Mouse (Mus musculus) heart, embryonic 15.5 days (tissue): Measurements from ENCODE around the gene Vav3. TPM values are rescaled to one million over a fixed set of nuclear protein-coding genes. Genes with fewer than 3 reads are reported as not detected.

Experiments used
- ATAC-seq: fragments of 200-750 bp; cut with Nextera tagmentation; replicated peaks from 2 replicates; pipeline ENCODE4 v1.8.0; 2017; ENCODE audit warnings: low read depth, moderate TSS enrichment; ENCODE audit not compliant: insufficient number of reproducible peaks, insufficient read depth, low FRiP score
- H3K27ac ChIP-seq: fragments of 300-500 bp; sonication (generic); 2 replicates; pipeline ENCODE4 v1.5.1; 2015; ENCODE audit warnings: mild to moderate bottlenecking, inconsistent platforms
- H3K27me3 ChIP-seq: fragments of 300-500 bp; sonication (generic); 2 replicates; pipeline ENCODE4 v1.6.1; 2015; ENCODE audit warnings: inconsistent platforms
- H3K36me3 ChIP-seq: fragments of 300-500 bp; sonication (generic); 2 replicates; pipeline ENCODE4 v1.6.1; 2015; ENCODE audit warnings: mild to moderate bottlenecking, inconsistent platforms
- H3K4me1 ChIP-seq: fragments of 300-500 bp; sonication (generic); replicated peaks from 2 replicates; pipeline ENCODE4 v1.6.1; 2015; ENCODE audit warnings: inconsistent platforms
- H3K4me2 ChIP-seq: fragments of 300-500 bp; sonication (generic); 2 replicates; pipeline ENCODE4 v1.6.1; 2015; ENCODE audit warnings: inconsistent platforms, mild to moderate bottlenecking, moderate library complexity
- H3K4me3 ChIP-seq: fragments of 300-500 bp; sonication (generic); 2 replicates; pipeline ENCODE4 v1.5.1; 2015; ENCODE audit warnings: mild to moderate bottlenecking, inconsistent platforms
- H3K9ac ChIP-seq: fragments of 300-500 bp; sonication (generic); 2 replicates; pipeline ENCODE4 v1.6.1; 2015; ENCODE audit warnings: mild to moderate bottlenecking, inconsistent platforms
- H3K9me3 ChIP-seq: fragments of 300-500 bp; sonication (generic); replicated peaks from 2 replicates; pipeline ENCODE4 v1.6.1; 2016; ENCODE audit warnings: inconsistent platforms
- WGBS: fragments of 180-500 bp; shearing (Covaris S2); methylation state at CpG from one replicate; pipeline ENCODE4 v1.1.7; 2015; ENCODE audit warnings: mixed read lengths; 5-methylcytosine and 5-hydroxymethylcytosine counted together
- polyA plus RNA-seq: library from polyadenylated mRNA; unstranded; fragments of >200 nt; fragmentation: Nextera tagmentation; extraction: Ambion mirVana; gene quantifications from 2 replicates; pipeline ENCODE4 v1.2.1, GENCODE M21; 2015

Vav3 gene
- polyA plus RNA-seq, 1 experiment from 2014 or later: 7.4 TPM

DNA sequence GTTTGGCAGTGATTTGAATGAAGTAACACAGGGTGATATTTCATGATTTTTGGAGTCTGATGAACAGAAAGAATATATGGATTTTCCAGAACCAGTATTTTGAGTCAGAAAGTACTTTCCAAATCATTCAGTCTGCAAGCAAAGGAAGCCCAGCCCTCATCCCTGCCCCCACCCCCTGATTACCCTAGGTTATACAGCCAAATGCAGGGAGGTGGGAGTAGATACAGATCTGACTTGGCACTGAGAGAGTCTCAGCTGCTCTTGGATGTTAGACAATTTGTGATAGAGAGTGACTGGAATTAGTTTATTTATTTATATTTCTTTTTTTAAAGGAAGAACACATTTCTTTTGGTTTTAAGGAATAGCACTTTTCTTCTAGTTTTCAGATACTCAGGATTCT is 18.2 kb upstream of the Vav3 start:
- no peak overlapping the region for H3K27ac ChIP-seq
- no peak for ATAC-seq
- no peak overlapping the region for H3K9ac ChIP-seq
- H3K36me3 ChIP-seq: no peaks in the 10 kb centered on the region
- no peaks in the 10 kb centered on the region for H3K27me3 ChIP-seq
- H3K9me3 ChIP-seq: no peaks in the 10 kb centered on the region
- H3K4me2 ChIP-seq: no peak overlapping the region
- H3K4me1 ChIP-seq: peaks cover 3% of the 10 kb centered on the region; the same call in 1 of the 2 replicates
- H3K4me3 ChIP-seq: no peak overlapping the region

DNA sequence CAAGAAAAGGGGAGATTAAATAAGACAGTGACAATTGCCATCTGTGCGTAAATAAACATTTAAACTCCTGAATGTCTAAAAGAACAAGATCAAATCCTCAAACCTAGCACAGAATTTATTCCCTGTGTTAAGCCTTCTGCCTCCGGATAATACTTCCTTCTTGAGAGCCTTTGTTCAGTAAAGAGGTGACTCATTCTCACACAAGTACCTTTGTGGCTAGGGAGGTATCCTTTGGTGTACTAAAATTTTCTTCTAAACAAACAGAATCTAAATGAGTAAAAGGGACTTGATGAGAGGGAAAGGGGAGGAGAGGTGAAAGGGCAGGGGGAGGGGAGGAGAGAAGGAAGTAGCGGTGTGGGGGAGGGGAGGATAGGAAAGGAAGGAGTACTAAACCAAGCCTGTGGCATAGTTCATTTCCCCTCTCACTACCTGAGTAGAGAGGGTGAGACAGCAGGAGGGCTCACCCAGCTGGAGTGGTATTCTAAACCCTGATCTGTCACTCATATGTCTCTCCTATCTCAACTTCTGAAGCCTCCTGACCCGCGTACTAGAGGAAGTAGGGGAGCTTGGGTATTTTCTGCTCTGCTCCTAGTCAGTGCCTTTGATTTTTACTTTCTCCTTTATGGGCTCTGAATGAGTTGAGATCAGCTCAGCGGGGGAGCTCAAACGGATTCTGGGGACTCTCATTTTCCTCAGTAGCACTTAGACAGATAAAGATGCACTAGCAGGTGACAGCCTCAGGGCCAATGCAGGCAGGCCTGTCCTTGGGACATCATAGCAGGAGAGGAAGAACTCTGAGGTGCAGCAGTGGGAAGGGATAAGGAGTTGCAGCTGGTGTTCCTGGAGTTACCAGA is 16.8 kb upstream of the Vav3 start:
- Histone ChIP-seq H3K27me3 (no peaks in the 10 kb centered on the region), H3K36me3 (no peaks in the 10 kb centered on the region), H3K4me3 (no peak overlapping the region), H3K9ac (no peak overlapping the region), H3K4me2 (no peak overlapping the region), H3K4me1 (peaks cover 3% of the 10 kb centered on the region; the same call in 1 of the 2 replicates), H3K9me3 (no peaks in the 10 kb centered on the region), H3K27ac (no peak overlapping the region)
- no peak for ATAC-seq
- WGBS: 46% methylated on average over 7 of the region's 7 CpGs

DNA sequence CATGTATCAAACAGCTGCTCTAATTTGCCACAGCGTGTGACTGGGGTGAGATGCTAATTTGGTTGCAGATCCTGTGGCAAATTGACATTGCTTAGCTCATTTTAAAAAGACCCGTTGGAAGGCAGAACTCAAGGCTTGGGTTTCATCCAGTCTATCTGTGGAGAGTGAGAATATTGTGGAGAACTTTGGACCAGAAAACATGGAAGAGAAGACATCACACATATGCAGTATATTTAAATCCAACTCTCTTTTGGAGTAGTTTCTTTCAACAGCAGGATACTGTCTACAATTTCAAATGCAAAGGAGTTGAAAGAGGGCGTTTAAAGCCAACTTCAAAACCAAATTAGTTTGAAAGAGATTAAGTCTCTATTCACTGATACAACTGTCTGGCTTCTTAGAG is 13.3 kb upstream of the Vav3 start:
- no peak for ATAC-seq
- H3K9me3 ChIP-seq: no peaks in the 10 kb centered on the region
- no peaks in the 10 kb centered on the region for H3K36me3 ChIP-seq
- H3K27ac ChIP-seq: no peak overlapping the region
- WGBS: 64% methylated on average over 3 of the region's 3 CpGs
- no peak overlapping the region for H3K9ac ChIP-seq
- no peaks in the 10 kb centered on the region for H3K27me3 ChIP-seq
- H3K4me2 ChIP-seq: no peak overlapping the region
- peaks cover 3% of the 10 kb centered on the region; the same call in 1 of the 2 replicates for H3K4me1 ChIP-seq
- no peak overlapping the region for H3K4me3 ChIP-seq

DNA sequence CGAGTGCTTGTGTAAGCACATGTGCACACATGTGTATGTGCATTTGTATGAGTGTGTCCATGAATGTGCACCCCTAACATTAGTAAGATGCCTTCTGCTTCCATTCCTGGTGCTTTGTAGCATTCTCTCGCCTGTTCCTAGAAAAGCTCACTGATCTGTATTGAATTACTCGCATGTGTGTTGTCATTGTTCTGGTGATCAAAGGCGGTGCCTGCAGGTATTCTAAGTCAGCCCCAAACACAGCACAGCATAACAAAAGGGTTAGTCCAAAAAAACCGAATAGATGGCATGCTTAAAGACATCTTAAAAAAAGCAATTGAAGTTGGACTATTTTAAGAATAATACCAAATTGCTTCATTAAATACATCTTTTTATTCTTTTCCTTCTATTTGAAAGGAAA is 7.7 kb upstream of the Vav3 start:
- no peak for ATAC-seq

DNA sequence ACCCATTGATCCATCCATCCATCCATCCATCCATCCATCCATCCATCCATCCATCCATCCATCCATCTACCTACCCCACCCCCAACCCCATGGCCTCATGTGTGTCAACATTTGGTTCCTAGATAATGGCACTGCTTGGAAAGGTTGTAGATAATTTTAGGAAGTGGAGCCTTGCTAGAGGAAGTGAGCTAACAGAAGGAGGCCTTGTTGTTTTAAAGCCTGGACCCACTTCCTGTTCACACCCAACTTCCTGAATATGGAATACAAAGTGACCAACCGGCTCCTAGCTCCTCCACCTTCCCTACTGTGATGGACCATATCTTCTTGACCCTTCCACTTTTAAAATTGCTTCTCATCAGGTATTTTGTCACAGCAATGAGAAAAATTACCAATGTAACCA is 5.0 kb upstream of the Vav3 start:
- no peak overlapping the region for H3K9ac ChIP-seq
- WGBS: 57% methylated on average over 1 of the region's 1 CpGs
- ATAC-seq: no peak

More for the DNA sequence above, 7.7 kb upstream of the Vav3 start:
- Histone ChIP-seq H3K4me3 (no peak overlapping the region), H3K4me1 (no peaks in the 10 kb centered on the region), H3K27me3 (no peaks in the 10 kb centered on the region), H3K9me3 (no peaks in the 10 kb centered on the region), H3K4me2 (no peak overlapping the region), H3K36me3 (no peaks in the 10 kb centered on the region), H3K27ac (no peak overlapping the region), H3K9ac (no peak overlapping the region)
- WGBS: 73% methylated on average over 5 of the region's 5 CpGs

DNA sequence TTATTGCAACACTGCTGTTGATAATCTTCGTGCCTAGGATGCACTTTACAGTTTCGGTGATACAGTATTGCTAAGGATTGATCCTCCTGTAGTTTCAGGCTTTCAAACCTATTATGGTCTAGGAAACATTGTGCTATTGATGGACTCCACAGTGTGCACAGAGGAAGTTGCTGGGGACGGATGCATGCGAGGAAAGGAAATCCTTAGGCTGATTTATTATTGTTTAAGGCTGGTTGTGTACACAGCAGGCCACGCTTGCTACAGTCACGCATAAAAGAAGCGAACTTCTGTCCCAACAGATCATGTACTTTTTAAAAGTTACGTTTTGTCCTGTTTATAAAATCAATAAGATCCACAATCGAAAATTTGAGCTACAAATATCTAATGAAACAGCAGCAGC is 1.2 kb upstream of the Vav3 start:
- ATAC-seq: no peak
- Histone ChIP-seq H3K9me3 (no peaks in the 10 kb centered on the region), H3K4me2 (peak overlapping the region; percentile 86), H3K27ac (peak overlapping the region; percentile 91), H3K27me3 (no peaks in the 10 kb centered on the region), H3K4me1 (peaks cover 5% of the 10 kb centered on the region; the same call in 1 of the 2 replicates), H3K36me3 (no peaks in the 10 kb centered on the region), H3K4me3 (0 out of 2 replicates have a peak overlapping the region, but pooled peaks have one; percentile 88), H3K9ac (no peak overlapping the region)
- WGBS: 68% methylated on average over 9 of the region's 9 CpGs

More for the DNA sequence above, 5.0 kb upstream of the Vav3 start:
- H3K9me3 ChIP-seq: no peaks in the 10 kb centered on the region
- H3K27ac ChIP-seq: no peak overlapping the region
- no peaks in the 10 kb centered on the region for H3K27me3 ChIP-seq
- no peak overlapping the region for H3K4me2 ChIP-seq
- H3K4me1 ChIP-seq: no peaks in the 10 kb centered on the region; the same call in 1 of the 2 replicates
- no peaks in the 10 kb centered on the region for H3K36me3 ChIP-seq
- H3K4me3 ChIP-seq: no peak overlapping the region

DNA sequence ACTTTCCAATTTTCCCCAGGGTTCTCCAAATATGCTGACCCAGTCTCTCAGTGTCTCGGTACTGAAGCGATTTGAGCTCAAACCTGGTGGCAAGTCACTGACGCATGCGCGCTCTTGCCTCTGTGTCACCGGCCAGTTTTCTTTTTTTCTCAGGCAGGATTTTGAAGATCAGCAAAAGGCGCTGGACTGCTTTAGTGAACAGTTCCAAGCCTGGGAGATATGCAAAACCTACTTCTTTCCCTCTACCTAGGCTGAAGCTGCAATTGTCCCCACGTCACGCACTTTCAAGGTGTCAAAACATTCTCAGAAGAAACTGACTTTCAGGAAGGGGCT is 546 bp upstream of the Vav3 start:
- Histone ChIP-seq H3K27ac (peak overlapping the region; percentile 91), H3K4me2 (peak overlapping the region; percentile 86), H3K27me3 (no peaks in the 10 kb centered on the region), H3K9me3 (no peaks in the 10 kb centered on the region), H3K4me3 (peak overlapping the region; percentile 88), H3K4me1 (peaks cover 5% of the 10 kb centered on the region; the same call in 1 of the 2 replicates), H3K9ac (peak overlapping the region; percentile 74), H3K36me3 (no peaks in the 10 kb centered on the region)
- WGBS: under 1% methylated on average over 9 of the region's 9 CpGs
- no peak for ATAC-seq

DNA sequence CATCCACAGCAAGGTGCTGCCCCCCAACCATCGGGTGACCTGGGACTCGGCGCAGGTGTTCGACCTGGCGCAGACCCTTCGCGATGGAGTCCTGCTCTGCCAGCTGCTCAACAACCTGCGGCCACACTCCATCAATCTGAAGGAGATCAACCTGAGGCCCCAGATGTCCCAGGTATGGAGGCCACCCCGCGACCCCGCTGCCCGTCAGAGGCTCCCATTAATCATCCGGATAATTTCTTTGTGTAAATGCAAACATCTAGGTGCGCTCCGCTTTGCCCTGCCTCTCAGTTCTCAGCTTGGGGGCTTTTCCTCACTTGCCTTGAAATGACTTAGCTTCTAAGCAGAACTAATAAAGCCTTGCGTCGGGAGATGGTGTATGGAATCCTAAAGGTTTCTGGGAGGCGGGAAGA is 623 bp downstream of the Vav3 start:
- no peaks in the 10 kb centered on the region for H3K36me3 ChIP-seq
- under 1% methylated on average over 18 of the region's 18 CpGs for WGBS
- H3K27me3 ChIP-seq: no peaks in the 10 kb centered on the region
- peak overlapping the region; percentile 88 for H3K4me3 ChIP-seq
- ATAC-seq: no peak; the same call in 1 of the 2 replicates
- H3K27ac ChIP-seq: peak overlapping the region; percentile 91
- H3K9ac ChIP-seq: peak overlapping the region; percentile 74
- H3K4me1 ChIP-seq: peaks cover 5% of the 10 kb centered on the region; the same call in 1 of the 2 replicates
- H3K9me3 ChIP-seq: no peaks in the 10 kb centered on the region
- H3K4me2 ChIP-seq: peak overlapping the region; percentile 86

DNA sequence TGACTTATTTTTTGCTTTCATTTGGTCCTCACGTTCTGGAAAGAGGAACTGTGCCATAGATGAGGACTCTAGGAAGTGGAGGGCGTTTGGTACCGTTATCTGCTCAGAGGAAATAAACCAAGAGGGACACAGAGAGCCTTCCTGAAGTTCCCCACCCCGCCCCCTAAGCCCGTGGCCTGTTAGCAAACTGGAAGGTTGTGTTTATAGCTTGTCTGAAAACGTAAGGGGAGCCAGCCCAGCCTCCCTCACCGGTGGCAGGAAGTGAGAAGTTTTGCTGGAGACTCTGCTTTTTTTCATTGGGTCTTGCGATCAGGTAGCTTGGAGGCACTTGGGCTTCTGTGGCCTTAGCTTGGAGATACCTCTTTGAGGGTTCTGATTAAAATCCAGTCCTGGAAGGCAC is 1.2 kb downstream of the Vav3 start:
- ATAC-seq: no peak
- H3K27me3 ChIP-seq: no peaks in the 10 kb centered on the region
- peak overlapping the region; percentile 86 for H3K4me2 ChIP-seq
- H3K27ac ChIP-seq: no peak overlapping the region
- H3K4me3 ChIP-seq: peak overlapping the region; percentile 88
- H3K4me1 ChIP-seq: peaks cover 5% of the 10 kb centered on the region; the same call in 1 of the 2 replicates
- H3K36me3 ChIP-seq: no peaks in the 10 kb centered on the region
- 4% methylated on average over 8 of the region's 8 CpGs for WGBS
- H3K9ac ChIP-seq: no peak overlapping the region
- H3K9me3 ChIP-seq: no peaks in the 10 kb centered on the region

DNA sequence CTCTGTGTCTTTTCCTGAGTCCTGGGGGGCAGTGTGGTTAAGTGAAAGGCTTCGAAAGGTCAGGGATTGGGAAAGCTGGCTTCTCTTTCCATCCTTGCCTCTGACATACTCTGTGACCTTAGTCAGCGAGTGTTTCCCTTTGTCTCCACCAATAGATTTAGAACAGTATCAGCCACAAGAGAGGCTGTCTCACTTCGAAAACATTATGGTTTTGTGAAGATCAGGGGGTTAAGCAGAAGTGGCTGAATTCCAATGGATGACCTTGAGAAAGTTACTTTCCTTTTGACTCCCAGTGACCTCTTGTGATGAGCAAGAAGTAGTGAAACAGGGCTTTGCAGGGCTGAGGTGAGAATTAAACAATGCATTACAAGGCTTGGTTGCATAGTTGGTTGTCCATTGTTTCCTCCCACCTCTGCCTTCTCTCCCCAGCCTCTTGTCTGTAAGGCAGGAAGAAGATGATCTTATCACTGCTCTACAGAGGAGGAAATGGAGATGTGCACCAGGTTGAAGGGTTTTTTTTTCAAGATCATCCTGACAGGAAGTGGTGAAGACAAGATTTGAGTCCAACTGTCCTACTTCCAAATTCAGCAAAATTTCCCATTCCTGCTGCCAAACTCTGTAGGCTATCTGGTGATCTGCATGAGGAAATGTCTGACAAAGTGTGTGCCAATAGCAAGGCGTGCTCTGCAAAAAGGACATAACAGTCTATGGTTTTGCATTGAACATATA is 11.7 kb downstream of the Vav3 start:
- Histone ChIP-seq H3K4me2 (no peak overlapping the region), H3K9ac (no peak overlapping the region), H3K9me3 (no peaks in the 10 kb centered on the region), H3K4me1 (peaks cover 4% of the 10 kb centered on the region; the same call in 1 of the 2 replicates), H3K27ac (peak overlapping the region; percentile 31; the same call in 1 of the 2 replicates), H3K36me3 (no peaks in the 10 kb centered on the region), H3K4me3 (no peak overlapping the region), H3K27me3 (no peaks in the 10 kb centered on the region)
- WGBS: 69% methylated on average over 4 of the region's 4 CpGs
- no peak for ATAC-seq

DNA sequence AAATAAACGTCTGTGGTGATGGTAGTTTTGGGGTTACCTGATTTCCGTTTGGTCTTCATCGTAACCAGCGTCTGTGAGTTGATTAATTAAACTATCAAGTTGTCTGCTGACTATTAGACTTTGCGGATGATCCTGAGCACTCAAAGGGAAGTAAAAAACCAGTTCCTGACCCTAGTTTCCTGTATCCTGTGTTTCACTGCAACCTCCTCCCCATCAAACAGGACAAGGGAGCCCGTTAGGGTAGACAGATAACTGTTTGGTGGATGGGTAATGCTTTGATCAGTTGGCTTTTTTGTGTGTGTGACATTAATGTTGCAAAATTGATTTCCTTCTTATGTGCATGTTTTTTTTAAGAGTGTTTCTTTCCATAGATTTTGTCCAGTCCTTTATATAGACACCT is 12.2 kb downstream of the Vav3 start:
- WGBS: 66% methylated on average over 6 of the region's 6 CpGs

More for the DNA sequence above, 12.2 kb downstream of the Vav3 start:
- Histone ChIP-seq H3K9ac (no peak overlapping the region), H3K36me3 (no peaks in the 10 kb centered on the region), H3K4me2 (no peak overlapping the region), H3K27ac (peak overlapping the region; percentile 31; the same call in 1 of the 2 replicates), H3K4me3 (no peak overlapping the region), H3K27me3 (no peaks in the 10 kb centered on the region), H3K4me1 (peaks cover 4% of the 10 kb centered on the region; the same call in 1 of the 2 replicates), H3K9me3 (no peaks in the 10 kb centered on the region)
- ATAC-seq: no peak
